Mouse (Mus musculus) R1 (cell line): ENCODE measurements around the gene Rtn3.
"Not testable (repeated sequence)": the region's sequence is repeated elsewhere in the genome, so short reads cannot be mapped to it uniquely, and the experiment has no call there.

ENCODE experiments used
- DNase-seq: peaks from one replicate; pipeline ENCODE4 v3.0.0-alpha.2; 2018; ENCODE audit warnings: low read depth, low spot score

Gene Rtn3

DNA sequence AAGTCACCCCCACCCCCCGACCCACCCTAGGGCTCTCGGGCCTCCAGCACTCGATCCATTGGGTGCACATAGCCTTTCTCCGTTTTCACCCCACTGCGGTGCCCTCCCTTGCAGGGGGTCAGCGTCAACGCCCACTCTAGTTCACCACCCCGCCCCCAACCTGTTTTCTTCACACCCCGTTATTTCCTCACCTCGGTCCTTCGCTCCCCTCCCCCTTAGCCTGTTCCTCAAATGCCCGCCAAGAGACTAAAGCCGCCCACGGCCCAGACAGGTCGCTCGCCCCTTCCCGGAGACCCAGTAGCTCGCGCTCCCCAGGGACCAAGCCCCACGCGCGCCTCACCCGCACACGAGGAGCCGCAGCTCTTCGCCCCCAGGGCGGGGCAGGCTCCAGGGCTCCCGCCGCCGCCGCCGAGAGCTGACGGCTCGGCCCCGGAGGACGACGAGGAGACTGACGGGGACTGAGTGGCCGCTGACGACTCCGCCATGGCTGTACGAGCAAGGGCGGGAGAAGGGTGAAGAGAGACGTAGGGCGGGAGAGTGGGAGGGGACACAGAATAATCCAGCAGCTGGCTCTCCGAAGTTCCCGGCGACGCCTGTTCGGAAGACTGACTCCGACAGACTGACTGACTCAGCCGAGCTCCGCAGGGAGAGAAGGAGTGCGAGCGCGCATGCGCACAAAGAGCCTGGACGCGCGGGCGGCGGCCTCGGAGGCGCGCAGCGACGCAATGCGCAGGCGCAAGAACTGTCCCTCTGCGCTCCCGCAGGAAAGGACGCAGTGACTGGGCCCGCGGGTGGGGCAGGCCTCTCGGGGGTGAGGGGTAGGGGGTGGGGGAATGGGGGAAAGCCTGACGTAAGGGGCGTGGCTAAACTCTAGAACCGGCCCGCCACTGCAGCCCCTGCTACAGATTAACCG lies at the start of gene Rtn3:
Rtn3 (minus strand) TSS at position 683 of the 913 bp plus-strand sequence.
- peak; percentile 98 for DNase-seq

- DNase-seq: peak; percentile 30
Observed at GRCm38 (mm10) chr19:7531906-7532305, 48.8 kb upstream of the Rtn3 start.

GRCm38 (mm10) chr19:7528639-7529428 lies 45.8 kb upstream of the Rtn3 start:
- DNase-seq: peak; percentile 66

DNA sequence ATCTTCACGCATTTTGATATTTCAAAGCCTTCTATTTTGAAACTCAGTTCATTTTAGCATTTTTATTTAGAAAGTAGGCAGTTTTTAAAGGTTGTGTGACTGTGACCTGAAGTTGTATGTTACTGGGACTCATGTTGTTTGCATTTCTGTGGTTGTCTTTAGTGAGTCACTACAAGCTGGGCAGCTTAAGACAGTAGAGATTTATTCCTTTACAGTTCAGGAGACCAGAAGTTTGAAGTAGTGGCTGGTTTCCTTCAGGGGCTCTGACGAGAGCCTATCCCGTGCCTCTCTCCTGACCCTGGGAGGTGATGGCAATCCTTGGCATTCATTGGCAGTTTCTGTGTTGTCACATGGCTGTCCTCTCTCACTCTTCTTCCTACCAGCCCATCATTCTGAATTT lies 41.8 kb upstream of the Rtn3 start:
- DNase-seq: no peak

DNA sequence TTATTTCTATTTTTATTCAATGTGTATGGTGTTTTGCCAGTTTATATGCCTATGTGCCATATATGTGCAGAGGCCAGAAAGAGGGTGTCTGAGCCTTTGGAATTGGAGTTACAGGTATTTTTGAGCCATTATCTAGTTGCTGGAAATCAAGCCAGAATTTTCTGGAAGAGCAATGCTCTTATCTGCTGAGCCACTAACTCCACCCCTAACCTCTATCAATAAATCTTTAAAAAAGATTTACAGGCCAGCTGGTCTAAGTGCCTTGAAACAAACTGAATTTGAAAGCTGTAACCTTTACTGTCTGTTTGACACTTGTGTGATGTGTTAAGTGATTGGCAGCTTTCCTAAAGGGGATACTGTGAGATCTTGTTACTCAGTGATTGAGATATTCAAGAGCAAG lies 40.7 kb upstream of the Rtn3 start:
- DNase-seq: no peak

- peak; percentile 67 for DNase-seq
Observed at GRCm38 (mm10) chr19:7523292-7523691, 40.2 kb upstream of the Rtn3 start.

DNA sequence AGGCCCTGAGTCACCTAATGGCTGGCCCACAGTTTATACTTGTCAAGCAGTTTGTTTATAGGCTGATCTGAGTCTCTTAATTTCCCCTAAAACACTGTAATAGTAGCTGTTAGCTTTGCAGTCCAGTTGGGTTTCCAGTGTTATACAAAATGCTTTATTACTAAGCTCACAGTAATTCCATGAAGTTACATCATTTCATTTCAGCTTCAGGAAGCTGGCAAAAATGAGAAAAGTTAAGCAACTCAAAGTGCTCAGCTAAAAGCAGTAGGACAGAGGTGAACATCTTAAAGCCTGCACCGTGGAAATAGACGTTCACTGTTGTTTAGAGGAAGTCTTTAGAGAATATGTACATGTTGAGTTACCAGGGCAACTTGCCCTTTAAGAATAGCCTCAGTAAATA lies 39.8 kb upstream of the Rtn3 start:
- no peak for DNase-seq

GRCm38 (mm10) chr19:7521619-7522018 lies 38.5 kb upstream of the Rtn3 start:
- no peak for DNase-seq

DNA sequence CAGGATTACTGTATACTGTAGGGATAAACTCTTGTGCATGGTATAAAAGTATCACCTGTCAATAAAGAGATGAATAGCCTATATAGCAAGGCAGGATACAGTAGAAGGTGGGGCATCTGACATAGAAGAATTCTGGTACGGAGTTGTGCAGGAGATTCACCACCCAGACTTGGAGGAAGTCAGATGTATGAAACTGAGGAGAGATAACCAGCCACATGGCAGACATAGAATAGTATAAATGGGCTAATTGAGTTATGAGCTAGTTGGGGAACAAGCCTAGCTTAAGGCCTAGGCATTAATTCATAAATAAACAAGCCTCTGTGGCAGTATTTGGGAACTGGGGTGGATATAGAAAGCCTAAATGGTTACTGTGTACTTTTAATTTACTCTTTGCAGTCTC lies 33.4 kb upstream of the Rtn3 start:
- DNase-seq: no peak

DNA sequence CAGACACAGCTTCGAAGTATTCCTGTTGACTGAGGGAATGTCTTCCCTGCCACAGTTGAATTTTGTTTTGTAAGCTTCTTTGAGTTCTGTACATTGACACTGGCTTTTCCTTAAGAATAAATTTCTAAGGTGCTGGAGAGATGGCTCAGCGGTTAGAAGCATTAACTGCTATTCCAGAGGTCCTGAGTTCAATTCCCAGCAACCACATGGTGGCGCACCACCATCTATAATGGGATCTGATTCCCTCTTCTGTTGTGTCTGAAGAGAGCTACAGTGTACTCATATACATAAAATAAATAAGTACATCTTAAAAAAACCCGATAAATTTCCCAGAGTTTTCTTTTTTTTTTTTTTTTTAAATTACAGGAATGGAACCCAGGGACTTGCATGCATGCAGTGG lies 24.9 kb upstream of the Rtn3 start:
- DNase-seq: peak; percentile 56

DNA sequence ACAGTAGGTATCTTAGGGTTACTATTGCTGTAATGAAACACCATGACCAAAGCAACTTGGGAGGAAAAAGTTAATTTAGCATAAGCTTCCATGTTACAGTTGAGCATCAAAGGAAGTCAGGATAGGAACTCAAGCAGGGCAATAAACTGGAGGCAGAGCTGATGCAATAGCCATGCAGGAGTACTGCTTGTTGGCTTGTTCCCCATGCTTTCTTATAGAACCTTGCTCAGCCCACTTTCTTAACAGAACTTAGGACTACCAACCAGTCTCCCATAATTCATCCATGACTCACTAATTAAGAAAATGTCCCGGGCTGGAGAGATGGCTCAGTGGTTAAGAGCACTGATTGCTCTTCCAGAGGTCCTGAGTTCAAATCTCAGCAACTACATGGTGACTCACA lies 23.2 kb upstream of the Rtn3 start:
- DNase-seq: no peak

- no peak for DNase-seq
Observed at GRCm38 (mm10) chr19:7502432-7502831, 19.4 kb upstream of the Rtn3 start.

GRCm38 (mm10) chr19:7500701-7501100 lies 17.6 kb upstream of the Rtn3 start:
- no peak for DNase-seq

DNA sequence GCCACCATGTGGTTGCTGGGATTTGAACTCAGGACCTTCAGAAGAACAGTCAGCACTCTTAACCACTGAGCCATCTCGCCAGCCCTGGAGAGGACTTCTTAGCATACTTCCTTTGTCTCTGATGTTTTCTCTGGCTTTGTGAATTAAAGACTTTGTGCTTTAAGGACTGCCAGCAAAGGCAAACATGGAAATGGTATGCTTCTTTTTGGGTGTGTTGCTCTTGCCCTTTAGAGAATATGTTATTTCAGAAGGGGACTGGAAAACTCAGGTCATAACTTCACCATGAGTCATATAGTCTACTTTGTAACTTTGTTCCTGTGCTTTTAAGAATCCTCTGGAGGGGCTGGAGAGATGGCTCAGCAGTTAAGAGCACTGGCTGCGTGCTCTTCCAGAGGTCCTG lies 15.7 kb upstream of the Rtn3 start:
- DNase-seq: peak; percentile 37

- not testable (repeated sequence) for DNase-seq
Observed at GRCm38 (mm10) chr19:7496070-7496469, 13.0 kb upstream of the Rtn3 start.

DNA sequence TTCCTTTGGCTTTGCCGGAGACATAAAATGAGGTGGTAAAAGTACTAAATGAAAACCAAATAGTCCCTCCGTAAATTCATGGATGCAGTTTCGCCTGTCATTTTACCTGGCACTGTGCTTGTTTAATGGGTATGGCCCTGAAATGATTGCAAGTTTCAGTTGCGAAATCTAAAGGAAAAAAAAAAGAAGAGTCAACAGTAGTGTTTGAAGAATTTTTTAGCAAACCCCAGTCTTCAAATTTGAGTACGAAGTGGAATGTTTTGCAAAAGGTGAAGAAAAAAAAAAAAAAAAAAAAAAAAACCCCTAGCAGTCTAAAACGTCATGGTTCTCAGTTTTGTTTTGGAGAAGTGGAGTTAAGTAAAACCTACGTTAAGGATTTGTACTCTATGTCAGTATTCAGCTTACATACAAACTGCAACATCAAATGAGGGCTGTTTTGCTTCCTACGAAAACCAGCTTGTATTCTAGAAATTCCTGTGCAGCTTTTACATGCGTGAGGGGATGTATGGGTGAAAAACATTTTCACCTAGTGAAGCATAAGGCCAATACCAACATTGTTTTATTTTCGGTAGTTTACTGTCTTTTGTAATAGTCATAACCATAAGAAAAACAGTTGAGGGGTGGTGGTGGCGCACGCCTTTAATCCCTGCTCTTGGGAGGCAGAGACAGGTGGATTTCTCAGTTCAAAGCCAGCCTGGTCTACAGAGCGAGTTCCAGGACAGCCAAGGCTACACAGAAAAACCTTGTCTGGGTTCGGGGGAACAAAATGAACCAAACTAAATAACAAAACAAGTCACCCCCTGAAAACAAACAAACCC lies 12.3 kb upstream of the Rtn3 start:
- DNase-seq: peak; percentile 13

DNA sequence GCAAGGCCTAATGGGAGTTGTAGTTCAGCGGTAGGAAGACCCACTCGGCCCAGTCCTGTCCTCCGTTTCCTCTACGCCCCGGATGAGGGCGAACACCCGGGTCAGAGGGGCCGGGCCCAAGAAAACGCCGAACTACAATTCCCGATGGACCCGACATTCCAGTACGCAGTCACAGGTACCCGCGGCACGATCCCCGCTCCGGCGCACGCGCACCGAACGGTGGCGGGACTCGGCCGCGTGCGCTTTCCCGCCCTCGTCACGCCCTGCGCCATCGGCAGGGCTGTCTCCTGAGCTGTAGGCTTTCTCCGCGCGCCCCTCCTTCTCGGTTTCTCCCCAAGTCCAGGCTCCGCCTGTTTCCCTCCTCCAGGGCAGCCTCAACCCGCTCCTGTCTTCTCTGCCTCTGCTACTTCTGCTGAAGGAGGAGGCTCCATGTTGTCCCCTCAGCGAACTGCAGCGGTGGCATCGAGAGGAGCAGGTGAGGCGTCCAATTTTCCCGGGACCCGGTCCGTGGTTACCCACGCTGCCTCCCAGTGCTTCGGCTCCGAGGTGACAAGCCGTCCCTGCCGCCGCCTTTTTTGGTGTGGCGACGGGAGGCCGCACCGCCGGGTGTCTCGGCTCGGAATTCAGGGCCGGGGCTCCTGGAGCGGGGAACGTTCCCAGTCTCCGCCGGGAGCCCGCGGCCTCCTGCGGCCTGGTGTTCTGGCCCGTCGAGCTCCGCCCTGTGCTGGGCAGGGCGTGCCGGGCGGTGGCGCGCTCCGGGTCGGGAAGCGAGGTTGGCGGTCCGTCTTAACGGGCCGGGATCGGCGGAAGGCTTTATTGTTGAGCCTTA lies 11.3 kb upstream of the Rtn3 start:
- peak; percentile 98 for DNase-seq

GRCm38 (mm10) chr19:7493352-7494186 lies 10.5 kb upstream of the Rtn3 start, which contains the start of gene Atl3:
Gene Atl3, plus strand, starts transcription at chr19:7494040.
- peak; percentile 57 for DNase-seq

GRCm38 (mm10) chr19:7492682-7493081 lies 9.6 kb upstream of the Rtn3 start:
- no peak for DNase-seq

GRCm38 (mm10) chr19:7491960-7492359 lies 8.9 kb upstream of the Rtn3 start:
- DNase-seq: no peak
